Mouse (Mus musculus) midbrain, postnatal 0 days (tissue): ENCODE measurements around the gene March2. TPM values are rescaled to one million over a fixed set of nuclear protein-coding genes. Genes with fewer than 3 reads are reported as not detected.

Source experiments
- ATAC-seq: fragments of 200-750 bp; cut with Nextera tagmentation; 2 replicates; pipeline ENCODE4 v1.8.0; 2017; ENCODE audit warnings: moderate number of reproducible peaks, mild to moderate bottlenecking, moderate TSS enrichment, moderate library complexity; ENCODE audit not compliant: low FRiP score
- DNase-seq: peaks from one replicate; pipeline ENCODE4 v3.0.0-alpha.2; 2015; ENCODE audit warnings: low spot score
- H3K27ac ChIP-seq: fragments of 300-500 bp; sonication (generic); 2 replicates; pipeline ENCODE4 v1.5.1; 2014; ENCODE audit warnings: low read depth, mild to moderate bottlenecking, low read length, mixed read lengths
- H3K27me3 ChIP-seq: fragments of 300-500 bp; sonication (generic); 2 replicates; pipeline ENCODE4 v1.6.1; 2014; ENCODE audit warnings: low read length, control low read depth, mixed read lengths; ENCODE audit not compliant: insufficient read depth
- H3K36me3 ChIP-seq: fragments of 300-500 bp; sonication (generic); 2 replicates; pipeline ENCODE4 v1.6.1; 2014; ENCODE audit warnings: low read length, control low read depth, mixed read lengths; ENCODE audit not compliant: insufficient read depth
- H3K4me1 ChIP-seq: fragments of 300-500 bp; sonication (generic); 2 replicates; pipeline ENCODE4 v1.6.1; 2014; ENCODE audit warnings: mild to moderate bottlenecking, control low read depth, antibody characterized with exemption, low read length, mixed read lengths; ENCODE audit not compliant: insufficient read depth
- H3K4me2 ChIP-seq: fragments of 300-500 bp; sonication (generic); 2 replicates; pipeline ENCODE4 v1.6.1; 2014; ENCODE audit warnings: low read depth, mild to moderate bottlenecking, low read length, mixed read lengths; ENCODE audit not compliant: poor library complexity, severe bottlenecking
- H3K4me3 ChIP-seq: fragments of 300-500 bp; sonication (generic); 2 replicates; pipeline ENCODE4 v1.5.1; 2014; ENCODE audit warnings: low read depth, mild to moderate bottlenecking, low read length, moderate library complexity
- H3K9ac ChIP-seq: fragments of 300-500 bp; sonication (generic); replicated peaks from 2 replicates; pipeline ENCODE4 v1.6.1; 2014; ENCODE audit warnings: mild to moderate bottlenecking, low read length, moderate library complexity, mixed read lengths; ENCODE audit not compliant: poor library complexity, severe bottlenecking
- H3K9me3 ChIP-seq: fragments of 300-500 bp; sonication (generic); 2 replicates; pipeline ENCODE4 v1.6.1; 2016; ENCODE audit warnings: low read length, control low read depth
- CTCF ChIP-seq: IDR thresholded peaks from 2 replicates; pipeline ENCODE4 v1.5.1; 2016; ENCODE audit warnings: antibody characterized with exemption, mild to moderate bottlenecking
- WGBS: fragments of 180-500 bp; shearing (Covaris S2); extraction: QIAGEN DNeasy Blood & Tissue Kit; methylation state at CpG from one replicate; pipeline ENCODE4 v1.1.7; 2014; 5-methylcytosine and 5-hydroxymethylcytosine counted together
- polyA plus RNA-seq: library from polyadenylated mRNA; unstranded; fragments of >200 nt; fragmentation: Nextera tagmentation; extraction: Ambion mirVana; gene quantifications from 2 replicates; pipeline ENCODE4 v1.2.1, GENCODE M21; 2015
- total RNA-seq: library from RNA; depleted of rRNA; stranded (reverse); fragments of >200 nt; gene quantifications from 2 replicates; pipeline ENCODE4 v1.2.3, GENCODE M21; 2014

The March2 gene
- total and polyA plus RNA-seq, 2 experiments from 2014 or later = 65.2 to 100 TPM

GRCm38 (mm10) chr17:33713271-33713670 lies 5.2 kb downstream of the March2 start:
- peaks cover 14% of the 10 kb centered on the region; the same call in 1 of the 2 replicates for H3K36me3 ChIP-seq
- no peak overlapping the region for H3K4me3 ChIP-seq
- no peak overlapping the region for H3K4me2 ChIP-seq
- WGBS = 82% methylated on average over 5 of the region's 5 CpGs
- no peak for DNase-seq
- no peaks in the 10 kb centered on the region for H3K4me1 ChIP-seq
- H3K27me3 ChIP-seq = no peaks in the 10 kb centered on the region
- no peak for ATAC-seq
- no peak for TF ChIP-seq CTCF
- no peak overlapping the region for H3K9ac ChIP-seq
- H3K27ac ChIP-seq = no peak overlapping the region
- H3K9me3 ChIP-seq = no peaks in the 10 kb centered on the region

- Histone ChIP-seq H3K4me1 (no peaks in the 10 kb centered on the region), H3K27ac (no peak overlapping the region), H3K9ac (no peak overlapping the region), H3K4me3 (no peak overlapping the region), H3K4me2 (no peak overlapping the region), H3K9me3 (no peaks in the 10 kb centered on the region), H3K27me3 (no peaks in the 10 kb centered on the region), H3K36me3 (peaks cover 27% of the 10 kb centered on the region)
- 87% methylated on average over 3 of the region's 3 CpGs for WGBS
- ATAC-seq = no peak
- no peak for DNase-seq
- TF ChIP-seq CTCF = no peak
These were observed 8.6 kb downstream of the March2 start for GRCm38 (mm10) chr17:33709834-33710233.

- Histone ChIP-seq H3K4me3 (no peak overlapping the region), H3K36me3 (peaks cover 21% of the 10 kb centered on the region), H3K27ac (no peak overlapping the region), H3K9me3 (no peaks in the 10 kb centered on the region), H3K9ac (no peak overlapping the region), H3K4me1 (no peaks in the 10 kb centered on the region), H3K4me2 (no peak overlapping the region), H3K27me3 (no peaks in the 10 kb centered on the region)
- ATAC-seq (no peak), DNase-seq (no peak)
- 92% methylated on average over 9 of the region's 9 CpGs for WGBS
- TF ChIP-seq CTCF = no peak
These were observed 15.4 kb downstream of the March2 start for GRCm38 (mm10) chr17:33703091-33703490.

- 77% methylated on average over 1 of the region's 1 CpGs for WGBS
These were observed 16.3 kb downstream of the March2 start for GRCm38 (mm10) chr17:33702178-33702577.

GRCm38 (mm10) chr17:33695471-33695870 lies 23.0 kb downstream of the March2 start:
- Histone ChIP-seq H3K27me3 (no peaks in the 10 kb centered on the region), H3K9ac (no peak overlapping the region), H3K4me3 (no peak overlapping the region), H3K4me2 (no peak overlapping the region), H3K36me3 (peaks cover 30% of the 10 kb centered on the region), H3K27ac (no peak overlapping the region), H3K4me1 (no peaks in the 10 kb centered on the region), H3K9me3 (no peaks in the 10 kb centered on the region)
- no peak for ATAC-seq
- DNase-seq = no peak
- TF ChIP-seq CTCF = no peak
- 91% methylated on average over 1 of the region's 1 CpGs for WGBS

More at GRCm38 (mm10) chr17:33702178-33702577, 16.3 kb downstream of the March2 start:
- Histone ChIP-seq H3K4me2 (no peak overlapping the region), H3K4me3 (no peak overlapping the region), H3K36me3 (peaks cover 23% of the 10 kb centered on the region), H3K27ac (no peak overlapping the region), H3K27me3 (no peaks in the 10 kb centered on the region), H3K9me3 (no peaks in the 10 kb centered on the region), H3K9ac (no peak overlapping the region), H3K4me1 (no peaks in the 10 kb centered on the region)
- DNase-seq (no peak), ATAC-seq (no peak)
- no peak for TF ChIP-seq CTCF

GRCm38 (mm10) chr17:33686760-33687159 lies 31.7 kb downstream of the March2 start, which contains the start of gene Hnrnpm:
Gene Hnrnpm (minus strand): TSS chr17:33686860.
- ATAC-seq = no peak
- DNase-seq = no peak
- peaks cover 12% of the 10 kb centered on the region for H3K4me1 ChIP-seq
- peak within 1 kb of the TSS; percentile 87 for H3K4me2 ChIP-seq
- no peaks in the 10 kb centered on the region for H3K27me3 ChIP-seq
- H3K4me3 ChIP-seq = peak within 1 kb of the TSS; percentile 91
- H3K27ac ChIP-seq = peak within 1 kb of the TSS; percentile 97; the same call in 1 of the 2 replicates
- no peaks in the 10 kb centered on the region for H3K9me3 ChIP-seq
- no peak for TF ChIP-seq CTCF
- 0 out of 2 replicates have a peak, but pooled peaks cover 4% of the 10 kb centered on the region for H3K36me3 ChIP-seq
- WGBS = 88% methylated on average over 1 of the region's 1 CpGs
- H3K9ac ChIP-seq = peak within 1 kb of the TSS; percentile 96; the same call in 1 of the 2 replicates
